8 mouse cellular contexts compared by ENCODE assay signal in genomic region chr1:166253898-166254894, GRCm38 (mm10). TPM values are rescaled to one million over a fixed set of nuclear protein-coding genes. Genes with fewer than 3 reads are reported as not detected.
A peak's percentile ranks its signal among the peaks of the same experiment; 100 is the strongest.
DNase-seq lines count a peak whose midpoint lies in the region; ATAC-seq and TF ChIP-seq lines count a peak whose summit lies in the region.

Ildr2 (plus strand) TSS chr1:166254139.

- H3K4me2 ChIP-seq in forebrain, embryonic 15.5 days (replicated peaks): peak within 1 kb of the TSS; percentile 92
- peak within 1 kb of the TSS; percentile 93 for H3K4me2 ChIP-seq in lung, embryonic 14.5 days

- no peaks in the 10 kb centered on the region for H3K36me3 ChIP-seq in C2C12 (ENCODE audit: control insufficient read depth, insufficient read depth)
- H3K36me3 ChIP-seq in forebrain, embryonic 15.5 days: no peaks in the 10 kb centered on the region
- no peaks in the 10 kb centered on the region for H3K36me3 ChIP-seq in lung, embryonic 14.5 days (ENCODE audit: insufficient read depth)

- H3K27ac ChIP-seq in forebrain, embryonic 15.5 days (replicated peaks): peak within 1 kb of the TSS; percentile 42
- H3K27ac ChIP-seq in lung, embryonic 14.5 days (ENCODE audit: low read depth): no peak within 1 kb of the TSS

- peak within 1 kb of the TSS; percentile 69 for H3ac ChIP-seq in C2C12 (ENCODE audit: control insufficient read depth, insufficient read length, low read depth)

- H3K27me3 ChIP-seq in C2C12 (ENCODE audit: control insufficient read depth, insufficient read depth, insufficient read length): no peaks in the 10 kb centered on the region
- no peaks in the 10 kb centered on the region for H3K27me3 ChIP-seq in forebrain, embryonic 15.5 days
- peaks cover 38% of the 10 kb centered on the region for H3K27me3 ChIP-seq in lung, embryonic 14.5 days (ENCODE audit: insufficient read depth, low read length)

- H3K9me3 ChIP-seq in forebrain, embryonic 15.5 days: no peaks in the 10 kb centered on the region
- no peaks in the 10 kb centered on the region for H3K9me3 ChIP-seq in lung, embryonic 14.5 days (ENCODE audit: low read depth, low read length)

- peak within 1 kb of the TSS; percentile 28 for H3K4me3 ChIP-seq in C2C12 (ENCODE audit: insufficient read depth, poor library complexity, severe bottlenecking)
- peak within 1 kb of the TSS; percentile 56 for H3K4me3 ChIP-seq in forebrain, embryonic 15.5 days
- H3K4me3 ChIP-seq in lung, embryonic 14.5 days (ENCODE audit: low read depth, low read length): peak within 1 kb of the TSS; percentile 43

- DNase-seq in cerebellum, adult 11 months: peak; percentile 25
- DNase-seq in heart, postnatal 36 days: peak; percentile 68 to 71
- peak in 1 of 2 experiments; percentile 55 for DNase-seq in layer of hippocampus, adult 8-10 months (ENCODE audit: low spot score in 2 of 2)
- DNase-seq in lung, embryonic 14.5 days: peak; percentile 65
- peak; percentile 34 for DNase-seq in ovary, adult 18-20 months (ENCODE audit: low spot score)
- peak; percentile 68 for DNase-seq in yolk sac, embryonic 10.5 days (ENCODE audit: low spot score)

- intact Hi-C loops in heart, postnatal 36 days (cut with DNase I): no loop called here

- peaks cover 2% of the 10 kb centered on the region for H3K79me3 ChIP-seq in C2C12 (ENCODE audit: low read depth)

- H3K79me2 ChIP-seq in C2C12 (ENCODE audit: control insufficient read depth, insufficient read depth): peaks cover 16% of the 10 kb centered on the region

- TF ChIP-seq CTCF in C2C12 (IDR thresholded peaks at IDR 0.05; ENCODE audit: control insufficient read depth, insufficient read depth, insufficient read length): peak; percentile 74
- peak; percentile 11; the same call in 1 of the 2 replicates for TF ChIP-seq CTCF in lung, embryonic 14.5 days (IDR thresholded peaks at IDR 0.05; ENCODE audit: low read depth)

- peaks cover 30% of the 10 kb centered on the region for H3K4me1 ChIP-seq in forebrain, embryonic 15.5 days
- no peaks in the 10 kb centered on the region; the same call in 1 of the 2 replicates for H3K4me1 ChIP-seq in lung, embryonic 14.5 days (ENCODE audit: insufficient read depth)

- peak within 1 kb of the TSS; percentile 71 for H3K9ac ChIP-seq in forebrain, embryonic 15.5 days (replicated peaks)
- peak within 1 kb of the TSS; percentile 51 for H3K9ac ChIP-seq in lung, embryonic 14.5 days

- under 1% methylated on average over 72 of the region's 72 CpGs for WGBS in forebrain, embryonic 15.5 days
- under 1% methylated on average over 69 of the region's 72 CpGs for WGBS in lung, embryonic 14.5 days

- peak; percentile 81 for ATAC-seq in forebrain, embryonic 15.5 days (replicated peaks)
- ATAC-seq in lung, embryonic 14.5 days (ENCODE audit: insufficient read depth): peak; percentile 79

TF ChIP-seq in C2C12, 6 proteins besides CTCF, POLR2A, EP300 and RAD21:
- TF ChIP-seq USF1 (IDR thresholded peaks at IDR 0.05; ENCODE audit: low read depth) (peak; percentile 76), MAX (IDR thresholded peaks at IDR 0.05) (no peak)

RNA-seq across cellular contexts. Expression of gene Ildr2, which starts in this region (rescaled TPM):
- polyA plus RNA-seq in C2C12 (2012; fragmentation: generic; extraction: Trizol): 8.8 TPM
- polyA plus RNA-seq in forebrain, embryonic 15.5 days (2015; fragmentation: Nextera tagmentation; extraction: Ambion mirVana): 3.5 TPM in 2 replicates
- 1 to 10 TPM; 2.5 to 4.5 TPM for total RNA-seq in heart, postnatal 36 days (2021)
- 10 to 100 TPM; 72.0 to 77.5 (median 74.7) TPM for total RNA-seq in layer of hippocampus, adult 8-10 months (2022)
- 1.0 and 1.3 TPM in 2 replicates for polyA plus RNA-seq in lung, embryonic 14.5 days (2014; fragmentation: Nextera tagmentation; extraction: Ambion mirVana)

Comparison
In these comparisons a context has a peak if more than half of its experiments do, and no peak if none do; other contexts are left out.
1. RNA of gene Ildr2 (total RNA-seq): 72.0 to 77.5 TPM in layer of hippocampus, adult 8-10 months; 2.5 to 4.5 TPM in heart, postnatal 36 days; every median in the first group is over 10 times any median in the second.
2. Peak in every context shown above with its lines, with median percentiles within 50 percentile points of each other: H3K4me3 ChIP-seq.